Mouse (Mus musculus): ENCODE measurements around the gene Ccnd2. TPM values are rescaled to one million over a fixed set of nuclear protein-coding genes. Genes with fewer than 3 reads are reported as not detected.

The Ccnd2 gene
- polyA plus RNA-seq, 1 experiment from 2014 or later = 599 TPM

- Histone ChIP-seq H3K4me2 (no peak overlapping the region), H3K36me3 (no peaks in the 10 kb centered on the region), H3K27ac (no peak overlapping the region), H3K9ac (no peak overlapping the region), H3K4me1 (peaks cover 5% of the 10 kb centered on the region; the same call in 1 of the 2 replicates), H3K27me3 (no peaks in the 10 kb centered on the region), H3K4me3 (no peak overlapping the region), H3K9me3 (no peaks in the 10 kb centered on the region)
- ATAC-seq (ENCODE audit: borderline replicate concordance, extremely low read depth, low FRiP score, low TSS enrichment) = no peak
- 82% methylated on average over 6 of the region's 6 CpGs for WGBS
Observed at GRCm38 (mm10) chr6:127103506-127104275, 48.3 kb downstream of the Ccnd2 start.

- Histone ChIP-seq H3K27ac (no peak overlapping the region), H3K4me3 (no peak overlapping the region), H3K27me3 (no peaks in the 10 kb centered on the region), H3K4me1 (no peaks in the 10 kb centered on the region), H3K4me2 (no peak overlapping the region), H3K9me3 (no peaks in the 10 kb centered on the region), H3K9ac (no peak overlapping the region), H3K36me3 (peaks cover 4% of the 10 kb centered on the region; the same call in 1 of the 2 replicates)
- no peak for ATAC-seq (ENCODE audit: borderline replicate concordance, extremely low read depth, low FRiP score, low TSS enrichment)
- 50% methylated on average over 7 of the region's 7 CpGs for WGBS
Observed at GRCm38 (mm10) chr6:127094565-127094964, 57.4 kb downstream of the Ccnd2 start.

- no peak overlapping the region for H3K9ac ChIP-seq
- WGBS = 48% methylated on average over 4 of the region's 4 CpGs
- H3K27ac ChIP-seq = no peak overlapping the region
Observed at GRCm38 (mm10) chr6:127086739-127087138, 65.3 kb downstream of the Ccnd2 start.

GRCm38 (mm10) chr6:127081820-127082219, 70.2 kb downstream of the Ccnd2 start:
- Histone ChIP-seq H3K9ac (no peak overlapping the region), H3K4me1 (peaks cover 8% of the 10 kb centered on the region), H3K4me2 (no peak overlapping the region), H3K27ac (no peak overlapping the region), H3K27me3 (peaks cover 41% of the 10 kb centered on the region), H3K4me3 (no peak overlapping the region), H3K9me3 (no peaks in the 10 kb centered on the region), H3K36me3 (no peaks in the 10 kb centered on the region)
- 65% methylated on average over 6 of the region's 6 CpGs for WGBS
- ATAC-seq (ENCODE audit: borderline replicate concordance, extremely low read depth, low FRiP score, low TSS enrichment) = no peak

More at GRCm38 (mm10) chr6:127086739-127087138, 65.3 kb downstream of the Ccnd2 start:
- Histone ChIP-seq H3K4me1 (no peaks in the 10 kb centered on the region), H3K4me2 (no peak overlapping the region), H3K9me3 (no peaks in the 10 kb centered on the region), H3K27me3 (peaks cover 9% of the 10 kb centered on the region), H3K36me3 (0 out of 2 replicates have a peak, but pooled peaks cover 4% of the 10 kb centered on the region), H3K4me3 (no peak overlapping the region)
- no peak for ATAC-seq (ENCODE audit: borderline replicate concordance, extremely low read depth, low FRiP score, low TSS enrichment)

- Histone ChIP-seq H3K9ac (peak overlapping the region; percentile 17), H3K9me3 (no peaks in the 10 kb centered on the region), H3K36me3 (no peaks in the 10 kb centered on the region), H3K4me2 (peak overlapping the region; percentile 87), H3K4me1 (peaks cover 8% of the 10 kb centered on the region), H3K27me3 (peaks cover 48% of the 10 kb centered on the region), H3K4me3 (peak overlapping the region; percentile 45), H3K27ac (no peak overlapping the region)
- peak; percentile 64; the same call in 1 of the 2 replicates for ATAC-seq (ENCODE audit: borderline replicate concordance, extremely low read depth, low FRiP score, low TSS enrichment)
- WGBS = 2% methylated on average over 59 of the region's 59 CpGs
Observed at GRCm38 (mm10) chr6:127079867-127080731, 71.9 kb downstream of the Ccnd2 start.

Other genes starting within 250 kb of the Ccnd2 start
- gene Dyrk4, start 230.4 kb downstream of the Ccnd2 start, polyA plus RNA-seq (2015; fragmentation: Nextera tagmentation; extraction: Ambion mirVana) = 0.26 TPM in 1 of 2 replicates, not detected in the other
- gene Rad51ap1, start 212.6 kb downstream of the Ccnd2 start, polyA plus RNA-seq (2015; fragmentation: Nextera tagmentation; extraction: Ambion mirVana) = 65.8 and 68.8 TPM in 2 replicates
- 18.3 and 18.5 TPM in 2 replicates for gene D6Wsu163e, start 212.2 kb downstream of the Ccnd2 start, polyA plus RNA-seq (2015; fragmentation: Nextera tagmentation; extraction: Ambion mirVana)
- not detected in 2 replicates for gene Fgf6, start 136.6 kb downstream of the Ccnd2 start, polyA plus RNA-seq (2015; fragmentation: Nextera tagmentation; extraction: Ambion mirVana)
- 0.09 TPM in 1 of 2 replicates, not detected in the other for gene Fgf23, start 79.3 kb downstream of the Ccnd2 start, polyA plus RNA-seq (2015; fragmentation: Nextera tagmentation; extraction: Ambion mirVana)
- gene Tigar, start 42.6 kb downstream of the Ccnd2 start, polyA plus RNA-seq (2015; fragmentation: Nextera tagmentation; extraction: Ambion mirVana) = 3.2 and 3.7 TPM in 2 replicates